Mouse (Mus musculus) lung, postnatal 0 days (tissue): Measurements from ENCODE around the gene Fbxw27.

ENCODE experiments used
- CTCF ChIP-seq: IDR thresholded peaks from 2 replicates; pipeline ENCODE4 v1.5.1; 2016; ENCODE audit warnings: antibody characterized with exemption, mild to moderate bottlenecking
- EP300 ChIP-seq: IDR thresholded peaks from 2 replicates; pipeline ENCODE4 v1.6.1; 2016; ENCODE audit warnings: antibody characterized with exemption, mild to moderate bottlenecking, control low read depth

DNA sequence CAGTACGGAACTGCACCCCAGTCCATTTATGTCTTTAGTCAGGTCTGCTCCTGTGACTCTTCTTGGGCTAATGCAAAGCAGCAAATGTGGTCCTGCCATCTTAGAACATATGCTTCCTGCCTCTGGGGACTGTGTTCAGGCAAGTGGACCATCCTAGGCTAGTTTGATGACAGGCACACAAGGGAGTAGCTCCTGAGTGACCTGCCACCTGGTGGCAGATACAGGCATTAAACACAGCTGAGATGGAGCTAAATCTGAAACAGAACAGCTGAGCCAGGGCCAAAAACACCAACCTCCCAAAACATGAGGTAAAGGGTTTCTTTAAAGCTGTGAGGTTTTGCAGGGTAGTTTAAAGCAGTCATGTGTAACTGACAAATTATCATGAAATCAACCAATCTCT is 7.6 kb upstream of the Fbxw27 start:
- TF ChIP-seq CTCF (peak; percentile 63), EP300 (no peak)
